Mouse (Mus musculus) left cerebral cortex, postnatal 4 days (tissue): ENCODE measurements around the gene Col24a1. TPM values are rescaled to one million over a fixed set of nuclear protein-coding genes. Genes with fewer than 3 reads are reported as not detected.

ENCODE experiments used
- DNase-seq: peaks from one replicate; pipeline ENCODE4 v3.0.0-alpha.2; 2022
- intact Hi-C: fragments of 180-260 bp; cut with DNase I; formaldehyde crosslinking; loops from one replicate; pipeline ENCODE4 v1.15.1; 2025
- total RNA-seq, 2 experiments: library from RNA; stranded (reverse); gene quantifications; 2 replicates each; pipeline ENCODE4 v1.2.3; 2021

Gene Col24a1
- total RNA-seq, 2 experiments from 2014 or later = 3.0 to 3.4 TPM

- intact Hi-C loops = no loop called here
- DNase-seq = no peak
These were observed 56.4 kb downstream of the Col24a1 start for GRCm38 (mm10) chr3:145348690-145349089.

GRCm38 (mm10) chr3:145353951-145354350 lies 61.7 kb downstream of the Col24a1 start:
- intact Hi-C loops = no loop called here
- no peak for DNase-seq

- DNase-seq = no peak
- intact Hi-C loops = no loop called here
These were observed 64.7 kb downstream of the Col24a1 start for GRCm38 (mm10) chr3:145356865-145357487.

- DNase-seq = no peak
- intact Hi-C loops = no loop called here
These were observed 73.0 kb downstream of the Col24a1 start for GRCm38 (mm10) chr3:145365227-145365626.

- no peak for DNase-seq
- intact Hi-C loops = no loop called here
These were observed 75.0 kb downstream of the Col24a1 start for GRCm38 (mm10) chr3:145367176-145367717.

- intact Hi-C loops = no loop called here
- DNase-seq = no peak
These were observed 84.0 kb downstream of the Col24a1 start for GRCm38 (mm10) chr3:145376298-145376697.

- DNase-seq = no peak
These were observed 90.8 kb downstream of the Col24a1 start for GRCm38 (mm10) chr3:145383095-145383494.

GRCm38 (mm10) chr3:145386434-145386833 lies 94.2 kb downstream of the Col24a1 start:
- no peak for DNase-seq
- intact Hi-C loops = no loop called here

More at GRCm38 (mm10) chr3:145383095-145383494, 90.8 kb downstream of the Col24a1 start:
- intact Hi-C loops = no loop called here

- DNase-seq = no peak
- intact Hi-C loops = no loop called here
These were observed 98.4 kb downstream of the Col24a1 start for GRCm38 (mm10) chr3:145390681-145391080.

- no peak for DNase-seq
- intact Hi-C loops = no loop called here
These were observed 99.9 kb downstream of the Col24a1 start for GRCm38 (mm10) chr3:145391986-145392659.

- no peak for DNase-seq
- intact Hi-C loops = no loop called here
These were observed 106.9 kb downstream of the Col24a1 start for GRCm38 (mm10) chr3:145399173-145399572.

GRCm38 (mm10) chr3:145402257-145402656 lies 110.0 kb downstream of the Col24a1 start:
- intact Hi-C loops = no loop called here

GRCm38 (mm10) chr3:145402994-145403393 lies 110.7 kb downstream of the Col24a1 start:
- DNase-seq = no peak
- intact Hi-C loops = no loop called here

More at GRCm38 (mm10) chr3:145402257-145402656, 110.0 kb downstream of the Col24a1 start:
- DNase-seq = no peak

GRCm38 (mm10) chr3:145408045-145408444 lies 115.8 kb downstream of the Col24a1 start:
- intact Hi-C loops = no loop called here
- DNase-seq = peak; percentile 9

GRCm38 (mm10) chr3:145412137-145412536 lies 119.9 kb downstream of the Col24a1 start:
- no peak for DNase-seq
- intact Hi-C loops = no loop called here

- intact Hi-C loops = no loop called here
- no peak for DNase-seq
These were observed 122.1 kb downstream of the Col24a1 start for GRCm38 (mm10) chr3:145414362-145414761.

GRCm38 (mm10) chr3:145417809-145418208 lies 125.5 kb downstream of the Col24a1 start:
- intact Hi-C loops = no loop called here
- DNase-seq = no peak

GRCm38 (mm10) chr3:145420421-145420820 lies 128.1 kb downstream of the Col24a1 start:
- no peak for DNase-seq
- intact Hi-C loops = no loop called here

- intact Hi-C loops = no loop called here
- no peak for DNase-seq
These were observed 129.8 kb downstream of the Col24a1 start for GRCm38 (mm10) chr3:145422044-145422443.

GRCm38 (mm10) chr3:145438352-145438751 lies 146.1 kb downstream of the Col24a1 start:
- no peak for DNase-seq
- intact Hi-C loops = no loop called here

GRCm38 (mm10) chr3:145439086-145439485 lies 146.8 kb downstream of the Col24a1 start:
- DNase-seq = no peak
- intact Hi-C loops = no loop called here

- no peak for DNase-seq
- intact Hi-C loops = no loop called here
These were observed 148.7 kb downstream of the Col24a1 start for GRCm38 (mm10) chr3:145440993-145441392.
